Mouse (Mus musculus): ENCODE measurements around the gene Muc2. TPM values are rescaled to one million over a fixed set of nuclear protein-coding genes. Genes with fewer than 3 reads are reported as not detected.
"Not testable (repeated sequence)": the region's sequence is repeated elsewhere in the genome, so short reads cannot be mapped to it uniquely, and the experiment has no call there.

The Muc2 gene
- under 1 TPM; 0.14 to 0.28 TPM for total RNA-seq (2021)
- long read RNA-seq, experiment 1: 0 reads
- long read RNA-seq, experiment 2: 0 reads

GRCm38 (mm10) chr7:141690040-141690439, at the start of gene Muc2:
Muc2 (plus strand) TSS chr7:141690340.
- DNase-seq (ENCODE audit: low spot score in 2 of 2): no peak

- DNase-seq (ENCODE audit: low spot score in 2 of 2): no peak
Measured at GRCm38 (mm10) chr7:141642375-141642774, 47.8 kb upstream of the Muc2 start.

GRCm38 (mm10) chr7:141643160-141643559, 47.0 kb upstream of the Muc2 start:
- DNase-seq (ENCODE audit: low spot score in 2 of 2): no peak

GRCm38 (mm10) chr7:141647083-141647482, 43.1 kb upstream of the Muc2 start:
- DNase-seq (ENCODE audit: low spot score in 2 of 2): no peak

- no peak for DNase-seq (ENCODE audit: low spot score in 2 of 2)
Measured at GRCm38 (mm10) chr7:141647815-141648214, 42.3 kb upstream of the Muc2 start.

- no peak for DNase-seq (ENCODE audit: low spot score in 2 of 2)
Measured at GRCm38 (mm10) chr7:141652191-141652590, 37.9 kb upstream of the Muc2 start.

- no peak for DNase-seq (ENCODE audit: low spot score in 2 of 2)
Measured at GRCm38 (mm10) chr7:141660346-141660745, 29.8 kb upstream of the Muc2 start.

GRCm38 (mm10) chr7:141661481-141661880, 28.7 kb upstream of the Muc2 start:
- no peak for DNase-seq (ENCODE audit: low spot score in 2 of 2)

GRCm38 (mm10) chr7:141662223-141662622, 27.9 kb upstream of the Muc2 start:
- no peak for DNase-seq (ENCODE audit: low spot score in 2 of 2)

- peak; percentile 42 to 47 for DNase-seq (ENCODE audit: low spot score in 2 of 2)
Measured at GRCm38 (mm10) chr7:141666190-141666589, 23.9 kb upstream of the Muc2 start.

GRCm38 (mm10) chr7:141669097-141669496, 21.0 kb upstream of the Muc2 start:
- not testable (repeated sequence) for DNase-seq (ENCODE audit: low spot score in 2 of 2)

- DNase-seq (ENCODE audit: low spot score in 2 of 2): no peak
Measured at GRCm38 (mm10) chr7:141670999-141671398, 19.1 kb upstream of the Muc2 start.

- DNase-seq (ENCODE audit: low spot score in 2 of 2): no peak
Measured at GRCm38 (mm10) chr7:141671626-141672291, 18.4 kb upstream of the Muc2 start.

GRCm38 (mm10) chr7:141678922-141679321, 11.2 kb upstream of the Muc2 start:
- DNase-seq (ENCODE audit: low spot score in 2 of 2): no peak

- DNase-seq (ENCODE audit: low spot score in 2 of 2): no peak
Measured at GRCm38 (mm10) chr7:141687330-141687729, 2.8 kb upstream of the Muc2 start.

GRCm38 (mm10) chr7:141693591-141694273, 3.6 kb downstream of the Muc2 start:
- no peak for DNase-seq (ENCODE audit: low spot score in 2 of 2)

GRCm38 (mm10) chr7:141694274-141694639, 4.1 kb downstream of the Muc2 start:
- DNase-seq (ENCODE audit: low spot score in 2 of 2): no peak

- DNase-seq (ENCODE audit: low spot score in 2 of 2): no peak
Measured at GRCm38 (mm10) chr7:141696538-141696937, 6.4 kb downstream of the Muc2 start.

GRCm38 (mm10) chr7:141699556-141700220, 9.5 kb downstream of the Muc2 start:
- no peak for DNase-seq (ENCODE audit: low spot score in 2 of 2)

GRCm38 (mm10) chr7:141747451-141748100, 57.4 kb downstream of the Muc2 start:
- DNase-seq (ENCODE audit: low spot score in 2 of 2): no peak

GRCm38 (mm10) chr7:141752513-141752912, 62.4 kb downstream of the Muc2 start:
- no peak for DNase-seq (ENCODE audit: low spot score in 2 of 2)

GRCm38 (mm10) chr7:141755831-141756230, 65.7 kb downstream of the Muc2 start:
- DNase-seq (ENCODE audit: low spot score in 2 of 2): peak; percentile 84 to 86

Data from left cerebral cortex, adult 18-20 months (tissue).